Mouse (Mus musculus) ES-E14 (cell line): Measurements from ENCODE around the gene Vmn2r83. TPM values are rescaled to one million over a fixed set of nuclear protein-coding genes. Genes with fewer than 3 reads are reported as not detected.

Experiments used
- DNase-seq: peaks from one replicate; pipeline ENCODE4 v3.0.0-alpha.2; 2013; ENCODE audit warnings: low read depth, low spot score
- H3K27ac ChIP-seq: 2 replicates; pipeline ENCODE4 v1.5.1; 2012; ENCODE audit warnings: low read depth, mild to moderate bottlenecking, low read length, moderate library complexity, mixed read lengths; ENCODE audit not compliant: poor library complexity, insufficient read depth, severe bottlenecking
- H3K36me3 ChIP-seq: 2 replicates; pipeline ENCODE4 v1.6.1; 2012; ENCODE audit warnings: mild to moderate bottlenecking, low read length, moderate library complexity, mixed read lengths; ENCODE audit not compliant: control insufficient read depth, poor library complexity, insufficient read depth, severe bottlenecking
- H3K4me1 ChIP-seq, 2 experiments: fragments of 150-350 bp in 1 of 2; sonication (generic) in 1 of 2; 2 replicates each; pipeline ENCODE4 v1.6.1; 2012; ENCODE audit warnings: low read length in 2 of 2, mild to moderate bottlenecking in 1 of 2, mixed read lengths in 1 of 2; ENCODE audit not compliant: control insufficient read depth in 2 of 2, insufficient read depth in 2 of 2, poor library complexity in 1 of 2
- H3K4me3 ChIP-seq, 2 experiments: fragments of 150-350 bp in 1 of 2; sonication (generic) in 1 of 2; 2 replicates each; pipeline ENCODE4 v1.5.1; 2012; ENCODE audit warnings: low read length in 2 of 2, low read depth in 1 of 2, mild to moderate bottlenecking in 1 of 2, mixed read lengths in 1 of 2; ENCODE audit not compliant: insufficient read depth in 1 of 2, poor library complexity in 1 of 2, severe bottlenecking in 1 of 2
- H3K9ac ChIP-seq: 2 replicates; pipeline ENCODE4 v1.6.1; 2012; ENCODE audit warnings: low read depth, mild to moderate bottlenecking, low read length, mixed read lengths; ENCODE audit not compliant: poor library complexity, insufficient read depth, severe bottlenecking
- H3K9me3 ChIP-seq: fragments of 150-350 bp; sonication (generic); 2 replicates; pipeline ENCODE4 v1.6.1; 2012; ENCODE audit warnings: low read depth, mild to moderate bottlenecking, low read length; ENCODE audit not compliant: control insufficient read depth, insufficient read depth
- CHD2 ChIP-seq: IDR thresholded peaks from 2 replicates; pipeline ENCODE4 v1.6.1; 2014; ENCODE audit warnings: mild to moderate bottlenecking, low read depth, low read length, inconsistent platforms
- HCFC1 ChIP-seq: IDR thresholded peaks from 2 replicates; pipeline ENCODE4 v1.6.1; 2012; ENCODE audit warnings: low read length, inconsistent platforms, borderline replicate concordance; ENCODE audit not compliant: insufficient read depth
- MAFK ChIP-seq: IDR thresholded peaks from 2 replicates; pipeline ENCODE4 v1.6.1; 2014; ENCODE audit warnings: mild to moderate bottlenecking, low read depth, low read length, inconsistent platforms; ENCODE audit not compliant: insufficient read depth
- ZC3H11A ChIP-seq: IDR thresholded peaks from 2 replicates; pipeline ENCODE4 v1.6.1; 2012; ENCODE audit warnings: low read depth, mild to moderate bottlenecking, inconsistent platforms, low read length, borderline replicate concordance
- ZNF384 ChIP-seq: IDR thresholded peaks from 2 replicates; pipeline ENCODE4 v1.6.1; 2012; ENCODE audit warnings: low read depth, low read length, inconsistent platforms
- in situ Hi-C, 2 experiments: fragments of 600-800 bp; cut with MboI; formaldehyde crosslinking; loops; one replicate each; pipeline ENCODE4 v1.15.1; 2025; ENCODE audit warnings: low sequenced_read_pairs in 2 of 2, inconsistent platforms in 1 of 2; ENCODE audit not compliant: unreplicated experiment in 2 of 2
- total RNA-seq: library from RNA; depleted of rRNA; stranded (reverse); fragments of 300-350 nt; gene quantifications from 2 replicates; pipeline ENCODE4 v1.2.3, GENCODE M21; 2012; rRNA removed

The Vmn2r83 gene
- total RNA-seq, 1 experiment = not detected

DNA sequence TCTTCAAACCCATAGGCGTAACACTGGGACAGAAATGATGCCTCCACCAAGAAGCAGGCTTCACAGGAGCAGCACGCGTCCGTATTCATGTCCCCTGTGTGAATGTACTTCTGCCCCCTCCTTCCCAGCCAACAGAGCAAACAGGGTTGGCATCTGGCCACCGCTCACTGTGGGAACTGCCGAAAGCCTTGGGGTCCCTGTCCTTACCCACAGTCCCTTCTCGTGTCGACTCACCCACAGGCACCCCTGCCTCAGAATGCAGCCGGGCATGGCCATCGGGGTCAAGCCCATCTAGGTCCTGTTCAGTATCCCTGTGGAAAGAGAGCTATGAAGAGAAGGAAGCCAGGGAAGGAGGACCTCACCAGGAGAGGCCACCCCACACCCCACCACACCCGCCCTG, 73.6 kb downstream of the Vmn2r83 start:
- in situ Hi-C loops = no loop called here
- no peak for DNase-seq
- Histone ChIP-seq H3K4me1 (no peaks in the 10 kb centered on the region), H3K27ac (no peak overlapping the region), H3K36me3 (peaks cover 68% of the 10 kb centered on the region), H3K4me3 (no peak overlapping the region), H3K9me3 (no peaks in the 10 kb centered on the region), H3K9ac (no peak overlapping the region)
- TF ChIP-seq CHD2 (no peak), MAFK (no peak), ZNF384 (no peak), ZC3H11A (no peak), HCFC1 (no peak)

Other genes with a start within 250 kb of the Vmn2r83 start
- not detected in 2 replicates for gene Vmn2r81, start 221.0 kb upstream of the Vmn2r83 start, total RNA-seq
- not detected in 2 replicates for gene Vmn2r82, start 112.2 kb upstream of the Vmn2r83 start, total RNA-seq
- gene Plpp2, start 65.1 kb downstream of the Vmn2r83 start, total RNA-seq = 27.2 and 32.2 TPM in 2 replicates
- 58.5 and 89.6 TPM in 2 replicates for gene Mier2, start 86.5 kb downstream of the Vmn2r83 start, total RNA-seq
- gene Theg, start 118.6 kb downstream of the Vmn2r83 start, total RNA-seq = not detected in 2 replicates
- 0.31 and 0.58 TPM in 2 replicates for gene C2cd4c, start 145.3 kb downstream of the Vmn2r83 start, total RNA-seq
- gene Shc2, start 169.2 kb downstream of the Vmn2r83 start, total RNA-seq = 4.3 and 8.6 TPM in 2 replicates
- not detected in 2 replicates for gene Odf3l2, start 177.0 kb downstream of the Vmn2r83 start, total RNA-seq
- 2.7 and 6.3 TPM in 2 replicates for gene Madcam1, start 195.8 kb downstream of the Vmn2r83 start, total RNA-seq
- gene Tpgs1, start 200.6 kb downstream of the Vmn2r83 start, total RNA-seq = 29.9 and 46.7 TPM in 2 replicates
- gene Cdc34, start 213.5 kb downstream of the Vmn2r83 start, total RNA-seq = 491 and 507 TPM in 2 replicates
- gene Gzmm, start 220.3 kb downstream of the Vmn2r83 start, total RNA-seq = 2.5 and 4.5 TPM in 2 replicates
- 858 and 1,196 TPM in 2 replicates for gene Bsg, start 235.8 kb downstream of the Vmn2r83 start, total RNA-seq
- 5.0 and 11.8 TPM in 2 replicates for gene Hcn2, start 247.9 kb downstream of the Vmn2r83 start, total RNA-seq